Mouse (Mus musculus): ENCODE measurements around the gene Gm27029. TPM values are rescaled to one million over a fixed set of nuclear protein-coding genes. Genes with fewer than 3 reads are reported as not detected.
"Not testable (repeated sequence)": the region's sequence is repeated elsewhere in the genome, so short reads cannot be mapped to it uniquely, and the experiment has no call there.

Gm27029 gene
- total and polyA plus RNA-seq, 2 experiments from 2014 or later, result 2.2 to 6.4 TPM

- ATAC-seq (no peak), DNase-seq (ENCODE audit: low spot score) (no peak)
- Histone ChIP-seq H3K27me3 (ENCODE audit: insufficient read depth, low read length) (no peaks in the 10 kb centered on the region), H3K4me3 (ENCODE audit: low read length) (peak overlapping the region; percentile 78), H3K4me2 (ENCODE audit: low read depth, low read length) (peak overlapping the region; percentile 73), H3K36me3 (ENCODE audit: insufficient read depth, low read length) (no peaks in the 10 kb centered on the region), H3K27ac (peak overlapping the region; percentile 89), H3K4me1 (ENCODE audit: insufficient read depth, low read length) (peaks cover 13% of the 10 kb centered on the region; the same call in 1 of the 2 replicates), H3K9ac (replicated peaks; ENCODE audit: low read length) (peak overlapping the region; percentile 83), H3K9me3 (ENCODE audit: low read length) (no peaks in the 10 kb centered on the region)
- under 1% methylated on average over 13 of the region's 13 CpGs for WGBS
- TF ChIP-seq CTCF (IDR thresholded peaks at IDR 0.05; ENCODE audit: low read depth), result no peak
Observed at GRCm38 (mm10) chr11:101468731-101469130, 44.1 kb upstream of the Gm27029 start.

DNA sequence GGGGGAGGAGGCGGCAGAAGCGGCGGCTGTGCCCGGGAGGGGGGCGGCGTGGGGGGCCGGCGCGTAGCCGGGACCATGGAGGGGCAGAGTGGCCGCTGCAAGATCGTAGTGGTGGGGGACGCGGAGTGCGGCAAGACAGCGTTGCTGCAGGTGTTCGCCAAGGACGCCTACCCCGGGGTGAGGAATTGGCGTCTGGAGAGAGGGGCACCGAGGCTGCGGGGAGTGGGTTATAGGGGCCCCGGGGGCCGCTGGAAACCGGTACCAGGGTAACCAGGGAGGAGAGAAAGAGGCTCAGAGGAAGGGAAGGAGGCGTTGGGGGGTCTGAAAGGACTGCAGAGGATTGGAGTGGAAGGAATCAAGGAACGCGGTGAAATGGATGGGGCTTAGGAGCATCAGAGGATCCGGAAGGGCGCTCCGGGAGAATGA lies 43.7 kb upstream of the Gm27029 start:
- no peaks in the 10 kb centered on the region for H3K9me3 ChIP-seq (ENCODE audit: low read length)
- peak; percentile 53 for DNase-seq (ENCODE audit: low spot score)
- H3K27me3 ChIP-seq (ENCODE audit: insufficient read depth, low read length), result no peaks in the 10 kb centered on the region
- H3K27ac ChIP-seq, result peak overlapping the region; percentile 89
- no peaks in the 10 kb centered on the region for H3K36me3 ChIP-seq (ENCODE audit: insufficient read depth, low read length)
- H3K4me2 ChIP-seq (ENCODE audit: low read depth, low read length), result peak overlapping the region; percentile 73
- H3K4me1 ChIP-seq (ENCODE audit: insufficient read depth, low read length), result peaks cover 17% of the 10 kb centered on the region
- peak; percentile 21 for ATAC-seq
- peak overlapping the region; percentile 83 for H3K9ac ChIP-seq (replicated peaks; ENCODE audit: low read length)
- TF ChIP-seq CTCF (IDR thresholded peaks at IDR 0.05; ENCODE audit: low read depth), result no peak
- H3K4me3 ChIP-seq (ENCODE audit: low read length), result peak overlapping the region; percentile 78
- WGBS, result under 1% methylated on average over 27 of the region's 31 CpGs

GRCm38 (mm10) chr11:101467477-101468262 lies 43.1 kb upstream of the Gm27029 start:
- Histone ChIP-seq H3K36me3 (ENCODE audit: insufficient read depth, low read length) (peaks cover 3% of the 10 kb centered on the region; the same call in 1 of the 2 replicates), H3K4me3 (ENCODE audit: low read length) (peak overlapping the region; percentile 78), H3K4me1 (ENCODE audit: insufficient read depth, low read length) (peaks cover 20% of the 10 kb centered on the region), H3K9me3 (ENCODE audit: low read length) (no peaks in the 10 kb centered on the region), H3K9ac (replicated peaks; ENCODE audit: low read length) (peak overlapping the region; percentile 83), H3K27ac (peak overlapping the region; percentile 89), H3K4me2 (ENCODE audit: low read depth, low read length) (peak overlapping the region; percentile 73), H3K27me3 (ENCODE audit: insufficient read depth, low read length) (no peaks in the 10 kb centered on the region)
- WGBS, result under 1% methylated on average over 45 of the region's 54 CpGs
- TF ChIP-seq CTCF (IDR thresholded peaks at IDR 0.05; ENCODE audit: low read depth), result peak; percentile 74
- DNase-seq (ENCODE audit: low spot score) (peak; percentile 91), ATAC-seq (peak; percentile 79)

DNA sequence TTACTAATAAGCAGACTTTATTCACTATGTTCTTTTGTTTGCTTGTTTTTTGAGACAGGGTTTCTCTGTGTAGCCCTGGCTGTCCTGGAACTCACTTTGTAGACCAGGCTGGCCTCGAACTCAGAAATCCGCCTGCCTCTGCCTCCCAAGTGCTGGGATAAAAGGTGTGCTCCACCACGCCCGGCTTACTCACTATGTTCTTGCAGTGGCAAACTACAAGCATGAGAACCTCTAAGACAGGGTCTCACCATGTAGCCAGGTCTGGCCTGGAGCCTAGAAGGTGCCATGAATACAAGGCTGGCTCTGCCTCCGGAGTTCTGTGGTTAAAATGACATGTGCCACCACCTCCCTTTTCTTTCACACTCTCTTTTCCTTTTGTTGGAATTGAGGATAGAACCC lies 42.0 kb upstream of the Gm27029 start:
- 0 out of 2 replicates have a peak, but pooled peaks have one; percentile 0 for TF ChIP-seq CTCF (IDR thresholded peaks at IDR 0.05; ENCODE audit: low read depth)
- not testable (repeated sequence) for ATAC-seq; H3K27ac ChIP-seq; H3K9me3 ChIP-seq (ENCODE audit: low read length); H3K27me3 ChIP-seq (ENCODE audit: insufficient read depth, low read length); H3K9ac ChIP-seq (replicated peaks; ENCODE audit: low read length); DNase-seq (ENCODE audit: low spot score)
- H3K4me2 ChIP-seq (ENCODE audit: low read depth, low read length), result peak overlapping the region; percentile 75
- H3K4me1 ChIP-seq (ENCODE audit: insufficient read depth, low read length), result peaks cover 24% of the 10 kb centered on the region
- H3K36me3 ChIP-seq (ENCODE audit: insufficient read depth, low read length), result peaks cover 11% of the 10 kb centered on the region; the same call in 1 of the 2 replicates
- 51% methylated on average over 5 of the region's 5 CpGs for WGBS
- H3K4me3 ChIP-seq (ENCODE audit: low read length), result peak overlapping the region; percentile 77

DNA sequence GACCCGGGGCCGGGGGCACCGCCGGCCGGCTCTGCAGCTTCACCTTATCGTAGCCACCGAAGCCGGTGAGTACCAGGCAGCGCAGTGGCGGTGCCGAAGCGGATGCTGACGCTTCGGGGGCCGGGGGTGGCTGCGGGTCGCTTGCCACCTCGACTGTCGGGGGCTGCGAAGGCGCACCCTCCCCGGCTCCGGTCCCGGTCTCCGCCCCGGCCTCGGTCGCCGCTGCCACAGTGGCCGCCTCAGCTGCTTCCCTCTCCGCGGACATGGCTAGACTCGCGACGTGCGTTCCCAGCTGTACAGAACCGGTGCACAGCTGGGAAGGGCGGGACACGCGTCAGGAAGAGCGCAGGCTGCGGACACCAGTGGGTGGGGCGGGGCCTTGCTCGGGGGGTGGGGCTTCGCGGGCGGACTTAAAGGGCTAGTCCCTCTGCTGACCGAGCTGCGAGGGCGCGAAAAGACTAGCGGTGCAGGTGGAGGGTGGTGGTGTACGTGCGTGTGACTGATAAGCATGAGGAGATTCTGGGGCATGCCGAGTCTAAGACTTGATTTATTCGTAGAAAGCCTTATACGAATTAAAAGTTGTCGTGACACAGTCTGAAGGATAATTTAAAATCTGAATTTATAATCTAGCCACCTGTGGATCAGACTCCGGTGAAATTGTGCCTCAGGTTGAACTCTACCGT lies 41.4 kb upstream of the Gm27029 start, which contains the start of gene Vat1:
Gene Vat1 (minus strand): TSS at position 362 of the 683 bp plus-strand sequence.
- ATAC-seq (peak; percentile 60), DNase-seq (ENCODE audit: low spot score) (peak; percentile 91)
- Histone ChIP-seq H3K9ac (replicated peaks; ENCODE audit: low read length) (peak within 1 kb of the TSS; percentile 74), H3K4me1 (ENCODE audit: insufficient read depth, low read length) (peaks cover 24% of the 10 kb centered on the region), H3K27me3 (ENCODE audit: insufficient read depth, low read length) (no peaks in the 10 kb centered on the region), H3K27ac (peak within 1 kb of the TSS; percentile 89), H3K36me3 (ENCODE audit: insufficient read depth, low read length) (peaks cover 11% of the 10 kb centered on the region; the same call in 1 of the 2 replicates), H3K4me2 (ENCODE audit: low read depth, low read length) (peak within 1 kb of the TSS; percentile 75), H3K4me3 (ENCODE audit: low read length) (peak within 1 kb of the TSS; percentile 78), H3K9me3 (ENCODE audit: low read length) (no peaks in the 10 kb centered on the region)
- TF ChIP-seq CTCF (IDR thresholded peaks at IDR 0.05; ENCODE audit: low read depth), result 0 out of 2 replicates have a peak, but pooled peaks have one; percentile 3
- 3% methylated on average over 57 of the region's 60 CpGs for WGBS

- TF ChIP-seq CTCF (IDR thresholded peaks at IDR 0.05; ENCODE audit: low read depth), result peak; percentile 48
Observed at GRCm38 (mm10) chr11:101465101-101465868, 40.7 kb upstream of the Gm27029 start.

More at GRCm38 (mm10) chr11:101465101-101465868, 40.7 kb upstream of the Gm27029 start:
- Histone ChIP-seq H3K4me2 (ENCODE audit: low read depth, low read length) (peak overlapping the region; percentile 75), H3K4me1 (ENCODE audit: insufficient read depth, low read length) (peaks cover 24% of the 10 kb centered on the region), H3K9ac (replicated peaks; ENCODE audit: low read length) (peak overlapping the region; percentile 74), H3K9me3 (ENCODE audit: low read length) (no peaks in the 10 kb centered on the region), H3K27ac (peak overlapping the region; percentile 86), H3K36me3 (ENCODE audit: insufficient read depth, low read length) (peaks cover 13% of the 10 kb centered on the region), H3K4me3 (ENCODE audit: low read length) (peak overlapping the region; percentile 77), H3K27me3 (ENCODE audit: insufficient read depth, low read length) (no peaks in the 10 kb centered on the region)
- under 1% methylated on average over 51 of the region's 51 CpGs for WGBS
- ATAC-seq (peak; percentile 59), DNase-seq (ENCODE audit: low spot score) (peak; percentile 78)

Measured in hindbrain, postnatal 0 days (tissue).